Mouse (Mus musculus): ENCODE measurements around the gene Ifitm10.
"Not testable (repeated sequence)": the region's sequence is repeated elsewhere in the genome, so short reads cannot be mapped to it uniquely, and the experiment has no call there.

Gene Ifitm10

GRCm38 (mm10) chr7:142370937-142371336 is 2.6 kb downstream of the Ifitm10 start:
- DNase-seq (ENCODE audit: extremely low read depth, insufficient read length, low spot score): no peak

- no peak for DNase-seq (ENCODE audit: extremely low read depth, insufficient read length, low spot score)
Measured at GRCm38 (mm10) chr7:142369820-142370219, 3.7 kb downstream of the Ifitm10 start.

- DNase-seq (ENCODE audit: extremely low read depth, insufficient read length, low spot score): no peak
Measured at GRCm38 (mm10) chr7:142368856-142369255, 4.7 kb downstream of the Ifitm10 start.

- DNase-seq (ENCODE audit: extremely low read depth, insufficient read length, low spot score): peak; percentile 63
Measured at GRCm38 (mm10) chr7:142363107-142363506, 10.4 kb downstream of the Ifitm10 start.

- no peak for DNase-seq (ENCODE audit: extremely low read depth, insufficient read length, low spot score)
Measured at GRCm38 (mm10) chr7:142360743-142361142, 12.8 kb downstream of the Ifitm10 start.

- DNase-seq (ENCODE audit: extremely low read depth, insufficient read length, low spot score): no peak
Measured at GRCm38 (mm10) chr7:142359129-142359528, 14.4 kb downstream of the Ifitm10 start.

- DNase-seq (ENCODE audit: extremely low read depth, insufficient read length, low spot score): no peak
Measured at GRCm38 (mm10) chr7:142357566-142357965, 16.0 kb downstream of the Ifitm10 start.

- DNase-seq (ENCODE audit: extremely low read depth, insufficient read length, low spot score): no peak
Measured at GRCm38 (mm10) chr7:142354661-142355233, 18.8 kb downstream of the Ifitm10 start.

- no peak for DNase-seq (ENCODE audit: extremely low read depth, insufficient read length, low spot score)
Measured at GRCm38 (mm10) chr7:142353854-142354253, 19.7 kb downstream of the Ifitm10 start.

- no peak for DNase-seq (ENCODE audit: extremely low read depth, insufficient read length, low spot score)
Measured at GRCm38 (mm10) chr7:142351569-142351968, 22.0 kb downstream of the Ifitm10 start.

- DNase-seq (ENCODE audit: extremely low read depth, insufficient read length, low spot score): no peak
Measured at GRCm38 (mm10) chr7:142349308-142349961, 24.1 kb downstream of the Ifitm10 start.

- no peak for DNase-seq (ENCODE audit: extremely low read depth, insufficient read length, low spot score)
Measured at GRCm38 (mm10) chr7:142347542-142347941, 26.0 kb downstream of the Ifitm10 start.

- DNase-seq (ENCODE audit: extremely low read depth, insufficient read length, low spot score): no peak
Measured at GRCm38 (mm10) chr7:142342247-142342640, 31.3 kb downstream of the Ifitm10 start.

GRCm38 (mm10) chr7:142341564-142342246 is 31.8 kb downstream of the Ifitm10 start:
- no peak for DNase-seq (ENCODE audit: extremely low read depth, insufficient read length, low spot score)

- no peak for DNase-seq (ENCODE audit: extremely low read depth, insufficient read length, low spot score)
Measured at GRCm38 (mm10) chr7:142340269-142340970, 33.1 kb downstream of the Ifitm10 start.

GRCm38 (mm10) chr7:142335151-142335550 is 38.4 kb downstream of the Ifitm10 start:
- DNase-seq (ENCODE audit: extremely low read depth, insufficient read length, low spot score): no peak

GRCm38 (mm10) chr7:142334246-142334645 is 39.3 kb downstream of the Ifitm10 start:
- DNase-seq (ENCODE audit: extremely low read depth, insufficient read length, low spot score): peak; percentile 56

- DNase-seq (ENCODE audit: extremely low read depth, insufficient read length, low spot score): not testable (repeated sequence)
Measured at GRCm38 (mm10) chr7:142332741-142333140, 40.8 kb downstream of the Ifitm10 start.

GRCm38 (mm10) chr7:142331281-142331680 is 42.3 kb downstream of the Ifitm10 start:
- DNase-seq (ENCODE audit: extremely low read depth, insufficient read length, low spot score): no peak

GRCm38 (mm10) chr7:142330271-142330724 is 43.3 kb downstream of the Ifitm10 start:
- no peak for DNase-seq (ENCODE audit: extremely low read depth, insufficient read length, low spot score)

- no peak for DNase-seq (ENCODE audit: extremely low read depth, insufficient read length, low spot score)
Measured at GRCm38 (mm10) chr7:142328507-142328906, 45.0 kb downstream of the Ifitm10 start.

Measured in 3134 (cell line).